Mouse (Mus musculus) hindbrain, embryonic 14.5 days (tissue): ENCODE results near the gene Xpr1. TPM values are rescaled to one million over a fixed set of nuclear protein-coding genes. Genes with fewer than 3 reads are reported as not detected.

Source experiments
- ATAC-seq: fragments of 200-750 bp; cut with Nextera tagmentation; 2 replicates; pipeline ENCODE4 v1.8.0; 2017; ENCODE audit warnings: moderate number of reproducible peaks, mild to moderate bottlenecking, moderate TSS enrichment, moderate library complexity; ENCODE audit not compliant: low FRiP score
- DNase-seq: peaks from one replicate; pipeline ENCODE4 v3.0.0-alpha.2; 2015; ENCODE audit warnings: low spot score
- H3K27ac ChIP-seq: fragments of 300-500 bp; sonication (generic); 2 replicates; pipeline ENCODE4 v1.5.1; 2014; ENCODE audit warnings: mild to moderate bottlenecking, moderate library complexity
- H3K27me3 ChIP-seq: fragments of 300-500 bp; sonication (generic); 2 replicates; pipeline ENCODE4 v1.6.1; 2014; ENCODE audit warnings: mild to moderate bottlenecking, low read length, mixed read lengths; ENCODE audit not compliant: control insufficient read depth, insufficient read depth
- H3K36me3 ChIP-seq: fragments of 300-500 bp; sonication (generic); replicated peaks from 2 replicates; pipeline ENCODE4 v1.6.1; 2014; ENCODE audit not compliant: control insufficient read depth, insufficient read depth
- H3K4me1 ChIP-seq: fragments of 300-500 bp; sonication (generic); replicated peaks from 2 replicates; pipeline ENCODE4 v1.6.1; 2014; ENCODE audit warnings: antibody characterized with exemption, low read length, mixed read lengths; ENCODE audit not compliant: control insufficient read depth, insufficient read depth
- H3K4me2 ChIP-seq: fragments of 300-500 bp; sonication (generic); replicated peaks from 2 replicates; pipeline ENCODE4 v1.6.1; 2014; ENCODE audit warnings: mild to moderate bottlenecking, moderate library complexity
- H3K4me3 ChIP-seq: fragments of 300-500 bp; sonication (generic); replicated peaks from 2 replicates; pipeline ENCODE4 v1.5.1; 2014; ENCODE audit warnings: mild to moderate bottlenecking, low read length
- H3K9ac ChIP-seq: fragments of 300-500 bp; sonication (generic); 2 replicates; pipeline ENCODE4 v1.6.1; 2014
- H3K9me3 ChIP-seq: fragments of 300-500 bp; sonication (generic); 2 replicates; pipeline ENCODE4 v1.6.1; 2016; ENCODE audit warnings: low read length; ENCODE audit not compliant: control insufficient read depth
- WGBS: fragments of 180-500 bp; shearing (Covaris S2); extraction: QIAGEN DNeasy Blood & Tissue Kit; methylation state at CpG from one replicate; pipeline ENCODE4 v1.1.7; 2014; 5-methylcytosine and 5-hydroxymethylcytosine counted together
- polyA plus RNA-seq: library from polyadenylated mRNA; unstranded; fragments of >200 nt; fragmentation: Nextera tagmentation; extraction: Ambion mirVana; gene quantifications from 2 replicates; pipeline ENCODE4 v1.2.1, GENCODE M21; 2014

Gene Xpr1
- polyA plus RNA-seq, 1 experiment from 2014 or later, result 38.7 TPM

DNA sequence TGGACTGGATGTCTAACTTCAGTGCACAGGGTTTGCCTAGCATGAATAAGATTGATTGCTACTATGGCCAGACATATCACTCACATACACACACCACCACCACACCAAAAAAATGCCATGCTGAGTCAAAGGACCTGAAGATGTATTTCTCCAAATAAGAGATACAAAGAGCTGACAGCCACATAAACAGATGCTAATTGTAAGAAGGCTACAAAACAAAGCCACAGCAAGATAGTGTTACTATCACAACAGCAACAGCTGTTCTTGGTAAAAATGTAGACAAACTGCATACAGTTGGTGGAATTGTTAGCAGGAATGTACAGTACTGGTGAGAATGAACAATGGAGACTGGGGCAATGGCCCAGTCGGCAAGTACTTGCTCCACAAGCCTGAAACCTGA is 28.8 kb downstream of the Xpr1 start:
- Histone ChIP-seq H3K27me3 (no peaks in the 10 kb centered on the region), H3K4me1 (peaks cover 10% of the 10 kb centered on the region), H3K9ac (no peak overlapping the region), H3K4me3 (no peak overlapping the region), H3K36me3 (peaks cover 7% of the 10 kb centered on the region), H3K4me2 (no peak overlapping the region), H3K9me3 (no peaks in the 10 kb centered on the region), H3K27ac (no peak overlapping the region)
- ATAC-seq (no peak), DNase-seq (no peak)
- 50% methylated on average over 1 of the region's 1 CpGs for WGBS

DNA sequence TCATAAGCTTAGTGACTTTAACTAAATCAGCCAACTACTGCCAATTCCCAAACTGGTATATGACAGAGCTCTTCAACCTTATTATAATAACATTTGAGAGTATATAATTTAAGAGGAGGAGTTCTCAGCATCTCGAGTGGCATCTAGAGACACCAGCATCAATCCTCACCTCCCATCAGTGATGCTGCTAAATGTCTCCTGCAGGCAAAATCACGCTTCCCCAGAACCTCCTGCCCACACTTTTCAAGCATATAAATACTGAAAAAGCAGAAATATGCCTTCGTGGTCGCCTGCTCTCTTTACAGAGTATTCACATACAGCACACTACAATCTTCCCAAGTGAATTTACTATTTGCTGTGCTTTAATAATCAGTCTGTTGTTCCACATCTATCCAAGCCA is 30.7 kb downstream of the Xpr1 start:
- no peak overlapping the region for H3K27ac ChIP-seq
- no peak overlapping the region for H3K9ac ChIP-seq
- no peaks in the 10 kb centered on the region for H3K9me3 ChIP-seq
- H3K4me3 ChIP-seq, result no peak overlapping the region
- H3K4me2 ChIP-seq, result no peak overlapping the region
- H3K27me3 ChIP-seq, result no peaks in the 10 kb centered on the region
- DNase-seq (no peak), ATAC-seq (no peak)
- H3K4me1 ChIP-seq, result peaks cover 10% of the 10 kb centered on the region
- H3K36me3 ChIP-seq, result peaks cover 9% of the 10 kb centered on the region
- 77% methylated on average over 4 of the region's 4 CpGs for WGBS

DNA sequence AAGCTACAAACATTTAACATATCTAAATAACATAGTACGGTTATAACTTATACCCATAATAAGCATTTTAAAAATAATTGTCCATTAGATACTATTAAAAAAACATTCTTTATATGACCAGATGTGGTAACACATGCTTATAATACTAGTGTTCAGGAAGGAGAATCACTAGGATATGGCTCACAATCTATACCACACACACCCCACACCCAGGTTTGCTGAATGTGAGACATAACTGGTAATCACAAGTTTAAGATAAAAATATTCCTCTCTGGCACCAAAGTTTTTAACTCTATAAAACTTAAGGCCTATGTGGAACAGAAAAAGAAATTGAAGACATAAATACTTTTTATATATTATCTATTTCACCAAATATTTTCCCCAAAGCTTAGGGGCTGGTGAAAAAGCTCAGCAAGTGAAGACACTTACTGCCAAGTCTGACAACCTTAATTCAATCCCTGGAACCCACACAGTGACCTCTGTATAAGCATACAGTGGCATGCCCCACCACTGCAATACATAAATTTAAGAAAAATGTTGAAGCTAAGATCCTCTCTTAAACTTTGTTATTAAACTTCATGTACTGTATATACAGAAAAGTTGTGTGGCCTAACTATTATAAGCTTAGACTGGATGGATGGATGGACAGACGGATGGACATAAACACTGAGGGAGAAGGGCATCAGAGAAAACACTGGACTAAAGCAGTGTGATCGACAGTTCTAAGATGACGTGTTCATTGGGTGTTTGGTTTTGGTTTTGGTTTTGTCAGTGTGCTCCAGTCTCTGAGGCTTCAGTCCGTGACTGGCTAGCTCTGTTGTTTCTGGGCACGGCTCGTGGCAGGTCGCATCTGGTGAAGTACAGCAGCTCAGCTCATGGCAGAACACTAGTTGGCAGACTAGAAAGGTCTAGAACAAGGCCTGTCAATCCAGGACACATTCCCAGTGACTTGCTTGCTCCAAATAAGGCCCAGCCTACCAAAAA is 33.6 kb downstream of the Xpr1 start:
- WGBS, result 92% methylated on average over 8 of the region's 8 CpGs
- ATAC-seq, result no peak
- DNase-seq, result no peak
- Histone ChIP-seq H3K9ac (no peak overlapping the region), H3K27ac (no peak overlapping the region), H3K27me3 (no peaks in the 10 kb centered on the region), H3K36me3 (peaks cover 9% of the 10 kb centered on the region), H3K4me1 (peaks cover 1% of the 10 kb centered on the region), H3K4me2 (no peak overlapping the region), H3K4me3 (no peak overlapping the region), H3K9me3 (no peaks in the 10 kb centered on the region)

DNA sequence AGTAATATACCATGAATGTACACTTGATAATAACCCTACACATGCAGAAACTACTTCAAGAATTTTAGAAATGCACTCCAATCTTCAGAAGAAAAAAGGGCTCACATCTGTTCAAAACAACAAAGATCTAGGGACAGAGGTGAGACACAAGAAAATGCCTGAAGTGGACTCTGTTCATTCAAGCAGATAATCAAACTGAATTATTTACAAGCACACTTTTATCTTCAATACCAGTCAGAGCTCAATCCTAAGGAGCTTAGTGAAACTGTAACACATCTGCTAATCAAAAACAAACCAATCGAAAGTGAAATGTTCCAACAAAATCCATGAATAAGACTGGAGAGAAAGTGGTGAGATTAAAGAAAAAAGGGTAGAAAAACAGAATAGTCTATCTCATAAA is 35.3 kb downstream of the Xpr1 start:
- no peak overlapping the region for H3K27ac ChIP-seq

DNA sequence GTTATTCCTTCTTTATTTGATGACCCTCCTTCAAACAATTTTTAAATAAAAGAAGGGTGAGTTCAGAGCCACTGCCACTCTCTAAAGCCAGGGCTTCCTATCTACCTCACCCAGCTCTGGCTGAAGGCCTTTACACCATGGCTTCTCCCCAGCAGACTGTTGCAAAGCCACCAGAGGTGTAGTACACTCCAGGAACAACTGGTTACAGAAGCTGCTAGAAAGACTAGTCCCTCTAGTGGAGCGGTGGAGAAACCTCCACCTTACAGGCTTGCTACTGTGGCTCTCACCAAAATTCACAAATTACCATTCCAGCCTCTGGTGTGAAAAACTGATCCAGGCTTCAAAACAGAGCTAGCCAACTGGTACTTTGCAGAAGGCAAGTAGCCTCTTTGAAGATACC is 37.9 kb downstream of the Xpr1 start:
- ATAC-seq, result no peak
- no peak overlapping the region for H3K27ac ChIP-seq
- H3K9me3 ChIP-seq, result no peaks in the 10 kb centered on the region
- WGBS, result 93% methylated on average over 1 of the region's 1 CpGs
- no peak overlapping the region for H3K9ac ChIP-seq
- no peak overlapping the region for H3K4me2 ChIP-seq
- no peak overlapping the region for H3K4me3 ChIP-seq
- no peak for DNase-seq
- no peaks in the 10 kb centered on the region for H3K27me3 ChIP-seq
- H3K4me1 ChIP-seq, result no peaks in the 10 kb centered on the region; the same call in 1 of the 2 replicates
- peaks cover 9% of the 10 kb centered on the region for H3K36me3 ChIP-seq

More for the DNA sequence above, 35.3 kb downstream of the Xpr1 start:
- H3K4me2 ChIP-seq, result no peak overlapping the region
- ATAC-seq (no peak), DNase-seq (no peak)
- H3K4me1 ChIP-seq, result no peaks in the 10 kb centered on the region; the same call in 1 of the 2 replicates
- WGBS, result 63% methylated on average over 1 of the region's 1 CpGs
- peaks cover 9% of the 10 kb centered on the region for H3K36me3 ChIP-seq
- no peak overlapping the region for H3K4me3 ChIP-seq
- H3K9me3 ChIP-seq, result no peaks in the 10 kb centered on the region
- no peaks in the 10 kb centered on the region for H3K27me3 ChIP-seq
- H3K9ac ChIP-seq, result no peak overlapping the region

DNA sequence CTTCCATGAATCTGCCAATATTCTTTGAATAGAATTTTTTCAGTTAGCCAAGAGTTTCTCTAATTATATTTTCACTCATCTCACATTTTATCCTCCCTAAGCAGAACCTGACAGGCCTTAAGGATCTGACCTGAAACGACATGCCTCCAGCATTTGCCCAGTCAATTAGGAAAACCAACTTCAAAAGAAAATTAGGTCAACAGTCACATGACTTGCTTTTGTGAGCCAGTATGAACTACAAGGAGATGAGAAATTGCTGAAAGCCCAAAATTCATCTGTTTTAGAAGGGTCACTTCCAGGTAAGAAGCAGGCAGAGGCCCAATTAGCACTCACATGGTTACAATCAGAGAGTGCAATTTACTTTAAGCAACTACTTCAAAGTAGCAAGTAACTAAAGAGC is 44.4 kb downstream of the Xpr1 start:
- Histone ChIP-seq H3K9ac (no peak overlapping the region), H3K36me3 (no peaks in the 10 kb centered on the region), H3K27ac (no peak overlapping the region), H3K27me3 (no peaks in the 10 kb centered on the region), H3K4me2 (no peak overlapping the region), H3K4me3 (no peak overlapping the region), H3K4me1 (peaks cover 2% of the 10 kb centered on the region; the same call in 1 of the 2 replicates), H3K9me3 (no peaks in the 10 kb centered on the region)
- DNase-seq (no peak), ATAC-seq (no peak)
- 73% methylated on average over 1 of the region's 1 CpGs for WGBS

DNA sequence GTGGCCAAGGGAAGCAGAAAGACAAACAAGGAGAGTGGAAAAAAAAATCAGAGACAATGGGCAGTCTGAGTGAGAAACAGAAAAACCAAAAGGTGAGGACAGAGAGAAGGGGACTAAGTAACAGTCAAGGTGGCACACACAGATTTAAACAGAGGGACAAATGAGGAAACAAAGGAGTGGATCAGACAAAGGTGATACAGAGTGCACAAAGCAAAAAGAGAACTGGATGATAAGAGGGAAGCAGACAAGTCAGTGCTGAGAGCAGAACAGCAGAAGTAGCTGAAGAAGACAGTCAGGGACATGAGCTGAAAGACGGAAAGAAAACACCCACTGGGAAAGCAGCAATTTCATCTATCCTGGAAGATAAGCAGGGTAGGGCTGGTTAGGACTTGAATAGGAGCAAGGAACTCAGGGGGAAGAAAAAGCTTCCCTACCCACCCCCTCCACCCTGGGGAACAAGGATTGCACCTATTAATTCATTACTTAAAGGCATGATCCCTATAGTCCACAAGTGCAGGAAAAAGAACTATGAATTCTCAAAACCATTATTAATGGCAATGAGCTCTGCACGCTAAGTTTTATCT is 47.0 kb downstream of the Xpr1 start:
- DNase-seq, result peak; percentile 27
- Histone ChIP-seq H3K27ac (no peak overlapping the region), H3K36me3 (no peaks in the 10 kb centered on the region), H3K4me3 (no peak overlapping the region), H3K9me3 (no peaks in the 10 kb centered on the region), H3K4me2 (no peak overlapping the region), H3K4me1 (peaks cover 18% of the 10 kb centered on the region; the same call in 1 of the 2 replicates), H3K9ac (no peak overlapping the region), H3K27me3 (no peaks in the 10 kb centered on the region)
- WGBS, result 61% methylated on average over 2 of the region's 2 CpGs
- ATAC-seq, result no peak

DNA sequence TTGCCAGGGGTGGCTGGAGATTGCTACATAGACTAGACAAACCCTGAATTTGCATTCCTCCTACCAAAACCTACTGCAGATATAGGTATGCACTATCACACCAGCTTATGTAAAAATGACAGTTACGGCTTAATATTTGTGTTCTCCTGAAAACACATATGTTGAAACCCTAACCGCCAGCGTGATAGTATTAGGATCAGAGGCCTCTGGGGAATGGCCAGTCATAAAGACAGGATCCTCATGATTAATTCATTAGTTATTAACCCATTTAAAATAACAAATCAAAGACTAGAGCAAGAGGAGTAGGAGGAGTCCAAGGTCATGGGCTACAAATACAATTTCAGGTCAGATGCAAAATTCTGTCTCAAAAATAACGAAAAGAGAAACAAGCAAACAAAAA is 50.8 kb downstream of the Xpr1 start:
- H3K27me3 ChIP-seq, result no peaks in the 10 kb centered on the region
- 47% methylated on average over 4 of the region's 4 CpGs for WGBS
- no peak overlapping the region for H3K4me2 ChIP-seq
- no peak overlapping the region for H3K9ac ChIP-seq
- peaks cover 18% of the 10 kb centered on the region; the same call in 1 of the 2 replicates for H3K4me1 ChIP-seq
- no peak for DNase-seq
- H3K36me3 ChIP-seq, result no peaks in the 10 kb centered on the region
- H3K27ac ChIP-seq, result no peak overlapping the region
- H3K9me3 ChIP-seq, result no peaks in the 10 kb centered on the region
- ATAC-seq, result no peak
- no peak overlapping the region for H3K4me3 ChIP-seq

DNA sequence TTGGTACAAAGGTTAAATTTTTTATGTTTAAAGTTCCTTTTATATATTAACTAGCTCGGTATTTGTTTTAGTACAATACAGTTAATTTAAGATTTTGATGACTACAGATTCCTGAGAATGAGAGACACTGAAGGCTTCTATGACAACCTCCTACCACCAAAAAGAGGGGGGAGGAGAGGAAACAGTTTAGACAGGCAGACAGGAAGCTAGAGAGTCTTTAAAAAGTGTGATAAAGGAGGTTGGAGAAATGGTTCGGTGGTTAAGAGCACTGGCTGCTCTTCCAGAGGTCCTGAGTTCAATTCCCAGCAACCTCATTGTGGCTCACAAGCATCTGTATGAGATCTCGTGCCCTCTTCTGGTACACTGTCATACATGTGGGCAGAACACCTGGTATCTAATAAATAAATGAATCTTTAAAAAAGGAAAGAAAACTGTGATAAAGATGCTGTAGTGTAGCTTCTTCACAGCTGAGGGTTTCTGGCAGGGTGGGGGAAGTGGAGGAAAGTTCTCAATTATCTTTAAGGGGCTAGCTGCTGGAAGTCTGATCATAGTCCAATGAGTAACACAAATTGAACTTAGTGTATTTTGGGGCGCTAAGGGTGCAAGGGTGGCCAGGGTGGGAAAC is 55.6 kb downstream of the Xpr1 start:
- Histone ChIP-seq H3K27me3 (no peaks in the 10 kb centered on the region), H3K4me3 (no peak overlapping the region), H3K9me3 (no peaks in the 10 kb centered on the region), H3K4me1 (peaks cover 8% of the 10 kb centered on the region; the same call in 1 of the 2 replicates), H3K9ac (no peak overlapping the region), H3K4me2 (no peak overlapping the region), H3K36me3 (no peaks in the 10 kb centered on the region), H3K27ac (no peak overlapping the region)
- WGBS, result 91% methylated on average over 4 of the region's 4 CpGs
- ATAC-seq (no peak), DNase-seq (no peak)
